Mouse (Mus musculus) gonadal fat pad, adult 2 months (tissue): Measurements from ENCODE around the gene Arid1b. TPM values are rescaled to one million over a fixed set of nuclear protein-coding genes. Genes with fewer than 3 reads are reported as not detected.

ENCODE experiments used
- DNase-seq: peaks from one replicate; pipeline ENCODE4 v3.0.0-alpha.2; 2012; ENCODE audit warnings: low read depth
- polyA plus RNA-seq: library from polyadenylated mRNA; depleted of rRNA; stranded (reverse); fragments of >200 nt; gene quantifications from 2 replicates; pipeline ENCODE4 v1.2.3, GENCODE M21; 2012

Arid1b gene
- polyA plus RNA-seq, 1 experiment, result 23.2 TPM

DNA sequence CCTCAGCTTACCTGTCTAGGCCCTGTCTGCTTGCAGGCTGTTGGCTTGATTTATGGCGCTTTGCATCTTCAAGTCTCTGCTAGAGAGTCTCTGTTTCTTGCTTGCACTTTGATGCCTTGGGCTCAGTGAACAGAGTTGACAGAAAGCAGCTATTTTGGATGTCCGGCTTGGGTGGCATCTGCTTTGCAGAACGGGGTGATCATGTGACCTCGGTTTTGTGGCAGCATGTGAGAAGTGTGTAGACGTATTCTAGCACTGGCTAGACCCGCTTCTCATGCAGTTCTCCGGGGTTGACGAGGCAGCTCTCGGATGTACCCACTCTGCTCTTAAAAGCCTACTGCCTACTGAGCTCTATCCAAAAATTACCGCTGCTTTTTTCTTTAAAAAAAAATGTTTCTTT lies 22.9 kb downstream of the Arid1b start:
- DNase-seq, result no peak

DNA sequence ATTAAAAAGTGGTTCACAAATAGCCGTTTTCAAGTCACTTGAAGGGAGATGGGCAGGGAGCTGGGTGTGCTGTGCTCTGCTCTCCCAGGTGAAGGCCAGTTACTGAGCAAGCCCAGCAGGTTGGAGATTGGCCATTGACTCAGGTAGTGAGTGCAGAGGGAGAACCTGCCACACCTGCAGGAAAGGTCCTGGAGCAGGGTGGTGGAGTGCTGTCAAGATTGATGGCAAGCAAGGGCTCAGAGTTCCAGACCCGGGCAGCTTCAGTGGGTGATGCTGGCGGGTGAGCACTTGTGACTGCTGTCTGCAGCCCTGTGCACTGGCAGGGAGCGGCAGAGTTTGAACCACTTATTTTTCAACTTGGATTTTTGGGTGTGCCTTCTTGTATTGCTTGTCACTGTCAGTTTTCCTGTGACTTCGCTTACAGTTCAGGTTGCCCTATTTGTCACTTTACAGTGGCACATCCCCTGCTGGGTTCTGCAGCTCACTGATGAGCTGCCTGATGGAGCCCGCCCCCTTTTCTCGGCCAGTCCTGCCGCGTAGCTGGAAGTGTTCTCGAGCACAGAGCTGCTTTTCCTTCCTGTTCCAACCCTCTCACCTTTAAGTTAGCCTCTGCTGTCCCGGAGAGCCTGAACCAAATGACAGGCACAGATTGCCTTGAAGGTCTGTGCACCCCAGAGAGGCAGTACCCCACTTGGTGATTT lies 27.3 kb downstream of the Arid1b start:
- no peak for DNase-seq

DNA sequence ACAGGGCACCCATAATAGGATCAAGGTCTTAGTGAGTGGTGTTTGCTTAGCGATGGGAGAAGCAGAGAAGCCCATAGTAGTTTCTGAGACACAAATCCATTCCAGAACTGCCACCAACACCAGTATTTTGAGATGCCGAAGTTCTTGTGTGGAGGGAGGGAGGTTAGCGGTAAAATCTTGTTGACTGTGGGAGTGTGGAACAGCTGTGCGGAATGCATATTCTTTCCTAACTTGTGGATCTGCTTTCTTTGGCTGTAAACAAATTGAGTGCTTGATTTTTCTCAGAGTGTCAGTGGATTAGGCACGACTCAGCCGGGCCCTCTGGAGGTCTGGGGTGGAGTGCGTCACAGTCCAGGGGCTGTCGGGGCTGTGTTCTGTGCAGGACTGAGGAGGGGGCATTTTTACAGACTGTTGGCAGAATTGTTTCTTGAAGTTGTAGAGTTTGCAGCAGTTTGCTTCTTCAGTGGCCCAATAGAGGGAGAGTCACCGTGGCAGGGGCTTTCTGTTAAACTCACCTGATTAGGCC lies 27.9 kb downstream of the Arid1b start:
- no peak for DNase-seq

DNA sequence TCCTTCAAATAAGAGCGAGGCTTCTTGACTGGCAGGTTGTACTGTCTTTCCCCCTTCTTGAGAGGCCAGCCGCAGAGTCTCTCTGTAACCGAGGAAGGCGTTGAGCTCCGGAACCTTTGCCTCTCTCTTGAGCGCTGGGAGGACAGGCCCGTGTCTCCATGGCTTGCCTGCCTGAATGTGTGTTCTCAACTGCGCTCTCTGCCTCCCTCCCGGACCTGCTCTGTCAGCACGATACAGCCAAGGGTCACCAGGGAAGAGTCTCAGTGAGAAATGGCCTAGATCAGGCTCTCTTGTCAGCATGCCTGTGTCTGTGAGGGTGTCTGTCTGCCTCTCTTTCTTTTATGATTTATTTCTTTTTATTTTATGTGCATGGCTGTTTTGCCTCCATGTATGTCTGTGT lies 29.6 kb downstream of the Arid1b start:
- DNase-seq, result no peak

DNA sequence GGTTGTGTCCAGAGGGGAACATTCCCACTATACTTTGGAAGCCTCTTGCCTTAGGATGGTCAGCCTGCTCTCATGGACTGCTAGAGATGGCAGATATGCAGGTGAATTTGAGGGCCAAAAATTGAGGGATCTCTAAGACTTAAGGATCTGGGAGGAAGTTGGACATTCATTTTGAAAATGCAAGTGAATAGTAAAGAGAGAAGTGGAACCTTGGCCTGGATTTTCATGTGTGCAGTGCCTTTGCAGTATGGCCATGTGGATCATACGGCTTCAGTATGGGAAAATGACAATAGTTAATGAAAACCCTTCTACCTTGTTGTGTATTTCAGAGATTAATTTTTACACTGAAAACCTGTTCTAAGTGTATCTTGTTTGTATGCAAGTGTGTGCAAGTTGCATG lies 31.3 kb downstream of the Arid1b start:
- no peak for DNase-seq

DNA sequence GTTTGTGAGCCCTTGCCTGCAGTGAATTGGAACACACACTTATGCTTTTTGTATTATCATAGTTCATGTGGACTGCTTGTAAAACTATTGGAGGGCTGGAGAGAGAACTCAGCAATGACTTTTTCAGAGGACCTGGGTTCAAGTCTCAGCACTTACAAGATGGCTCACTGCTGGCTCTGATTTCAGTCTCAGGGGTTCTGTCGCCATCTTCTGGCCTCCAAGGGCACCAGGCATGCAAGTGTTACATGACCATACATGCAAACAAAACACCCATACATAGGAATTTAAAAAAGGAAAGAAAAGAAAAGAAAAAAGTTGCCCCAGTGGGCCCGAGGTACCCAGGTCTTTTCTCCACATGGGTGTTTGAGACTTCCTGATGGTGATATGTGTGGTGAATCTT lies 32.4 kb downstream of the Arid1b start:
- no peak for DNase-seq

DNA sequence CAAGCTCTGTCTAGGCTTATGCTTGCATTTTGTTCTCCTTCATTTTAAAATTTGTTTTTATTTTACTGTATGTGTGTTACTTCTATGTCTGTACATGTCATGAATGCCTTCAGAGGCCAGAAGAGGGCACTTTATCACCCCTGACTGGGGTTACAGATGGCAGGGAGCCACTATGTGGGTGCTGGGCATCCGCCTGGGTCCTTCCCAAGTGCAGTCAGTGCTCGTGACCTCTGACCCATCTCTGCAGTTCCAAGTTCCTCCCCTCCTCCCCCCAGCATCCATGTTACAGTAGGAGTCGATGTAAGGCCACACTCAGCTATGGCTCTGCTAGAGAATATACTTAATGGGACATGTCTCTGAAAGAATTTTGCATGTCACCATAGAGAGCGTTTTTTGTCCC lies 35.0 kb downstream of the Arid1b start:
- no peak for DNase-seq

DNA sequence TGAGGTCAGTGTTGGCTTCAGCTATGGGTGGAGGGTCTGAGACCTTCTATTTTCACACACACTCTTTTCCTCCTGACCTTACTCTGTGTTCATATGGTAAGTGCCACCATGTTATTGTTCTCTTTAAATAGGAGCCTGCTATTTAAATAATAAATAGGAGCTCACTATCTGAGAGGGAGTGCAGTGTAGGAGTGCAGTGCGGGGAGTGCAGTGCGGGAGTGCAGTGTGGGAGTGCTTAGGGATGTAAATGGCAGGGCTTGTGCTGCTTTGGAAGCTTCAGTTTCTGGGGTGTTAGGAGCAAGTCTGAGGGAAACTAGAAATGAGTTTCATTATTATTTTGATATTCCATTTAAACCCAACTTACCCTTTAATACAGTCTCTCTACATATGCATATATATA lies 36.2 kb downstream of the Arid1b start:
- DNase-seq, result no peak

DNA sequence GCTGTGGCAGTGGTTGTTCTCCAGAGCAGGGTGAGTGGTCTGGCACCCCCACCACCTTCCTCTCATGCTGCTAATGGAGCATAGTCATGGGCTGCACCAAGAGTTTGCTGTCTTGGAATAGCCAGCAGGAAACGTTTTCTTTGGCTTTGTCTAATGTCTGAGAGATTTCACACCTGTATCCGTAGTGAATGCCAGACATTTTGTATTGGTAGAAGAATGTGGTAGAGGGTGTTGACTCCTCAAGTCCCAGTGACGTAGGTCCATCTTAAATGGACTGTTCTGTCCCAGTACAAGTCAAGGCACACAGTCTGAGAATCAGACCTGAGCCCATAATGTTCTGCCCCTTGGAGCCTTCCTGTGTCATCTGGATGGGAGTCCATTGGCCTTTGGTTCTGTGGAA lies 39.2 kb downstream of the Arid1b start:
- DNase-seq, result no peak

DNA sequence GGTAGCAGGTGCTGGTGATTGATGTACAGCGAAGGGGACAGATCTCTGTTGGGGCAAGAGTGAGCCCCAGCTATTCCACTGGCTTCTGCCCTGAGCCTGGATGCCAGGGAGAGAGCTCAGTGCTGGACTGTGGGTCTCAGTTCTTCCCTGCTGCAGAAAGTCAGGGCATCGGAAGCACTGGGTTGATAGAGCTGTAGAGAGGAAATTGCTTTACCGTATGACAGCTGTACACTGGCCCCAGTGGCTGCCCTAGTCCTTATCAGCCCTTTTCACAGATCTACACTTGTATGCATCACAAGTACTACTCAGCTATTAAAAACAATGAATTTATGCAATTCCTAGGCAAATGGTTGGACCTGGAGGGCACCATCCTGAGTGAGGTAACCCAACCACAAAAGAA lies 40.1 kb downstream of the Arid1b start:
- no peak for DNase-seq

DNA sequence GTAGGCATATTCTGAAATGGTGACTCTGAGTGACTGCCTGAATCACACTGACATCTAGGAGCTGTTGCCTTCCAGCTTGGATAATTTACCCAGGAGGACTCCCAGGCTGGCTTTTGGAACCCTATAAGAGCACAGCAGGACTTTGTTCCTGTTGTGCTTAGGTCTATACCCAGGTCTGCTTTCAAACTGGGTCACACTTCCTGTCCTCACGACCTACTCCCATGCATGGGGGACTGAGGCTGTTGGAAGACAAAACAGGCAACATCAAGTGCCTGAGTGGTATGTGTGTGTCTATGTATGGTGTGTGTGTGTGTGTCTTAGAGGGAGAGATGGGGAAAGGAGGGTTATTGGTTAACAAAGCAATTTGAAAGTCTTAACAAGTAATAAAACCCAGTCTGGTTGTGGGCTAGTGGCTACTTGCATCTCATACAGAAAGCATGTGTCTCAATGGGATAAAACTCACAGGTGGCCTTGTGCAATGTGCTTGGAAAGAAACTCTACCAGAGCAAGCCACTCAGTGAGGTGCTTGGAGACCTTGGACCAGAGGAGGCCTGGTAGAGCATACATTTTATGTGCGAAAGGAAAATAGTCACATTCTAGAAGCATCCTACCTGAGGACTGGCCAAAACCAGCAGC lies 42.2 kb downstream of the Arid1b start:
- DNase-seq, result peak; percentile 55

DNA sequence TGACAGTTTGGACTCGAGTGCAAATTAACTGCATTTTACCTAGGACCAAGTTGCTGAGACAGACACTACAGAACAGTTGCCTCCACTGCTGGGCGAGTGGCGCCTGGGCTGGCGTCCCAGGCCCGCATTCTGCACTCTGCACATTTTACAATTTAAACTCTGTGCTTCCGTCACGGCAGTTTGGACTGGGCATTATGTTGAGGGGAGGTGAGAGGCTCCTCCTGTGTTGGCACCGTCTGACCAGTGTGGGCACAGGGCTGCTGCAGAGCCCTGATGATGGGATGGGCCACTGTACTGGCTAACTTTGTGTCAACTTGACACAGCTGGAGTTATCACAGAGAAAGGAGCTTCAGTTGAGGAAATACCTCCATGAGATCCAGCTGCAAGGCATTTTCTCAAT lies 43.1 kb downstream of the Arid1b start:
- no peak for DNase-seq

DNA sequence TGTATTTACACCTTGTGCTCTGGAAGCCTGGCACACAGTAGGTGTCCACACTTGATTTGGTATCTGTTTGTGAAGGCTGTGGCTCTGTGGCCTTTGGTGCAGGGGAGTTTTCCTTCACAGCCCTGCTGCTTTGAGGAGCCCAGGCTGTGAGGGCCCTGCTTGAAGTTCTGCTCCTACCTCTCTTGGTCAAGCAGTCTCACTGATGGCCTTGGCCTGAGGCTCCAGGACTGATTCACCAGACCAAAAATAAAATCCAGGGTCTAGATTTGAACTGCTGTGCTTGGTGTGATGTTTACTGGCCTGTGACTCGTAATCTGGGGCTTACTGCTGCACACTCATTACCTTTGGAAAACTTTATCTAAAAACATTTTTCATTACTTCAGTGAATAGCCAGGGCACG lies 45.7 kb downstream of the Arid1b start:
- DNase-seq, result no peak

DNA sequence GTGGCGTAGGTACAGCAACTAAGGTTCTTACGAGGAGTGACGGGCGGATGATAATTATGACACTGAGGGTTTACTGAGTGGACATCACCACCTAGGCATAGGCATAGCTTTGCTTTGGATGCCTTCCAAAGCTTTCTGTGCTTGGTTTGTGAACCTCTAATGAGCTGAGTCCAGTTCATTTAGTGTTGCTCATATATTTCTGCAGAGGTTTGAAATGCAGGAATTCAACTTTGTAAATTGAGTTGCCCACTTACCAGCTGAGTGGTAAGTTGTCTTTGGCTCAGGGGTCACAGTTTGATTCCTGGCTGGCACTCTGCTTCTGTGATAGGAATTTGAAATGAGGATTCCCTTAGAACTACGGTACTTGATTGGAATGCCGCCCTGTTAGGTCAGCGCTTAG lies 49.7 kb downstream of the Arid1b start:
- no peak for DNase-seq

DNA sequence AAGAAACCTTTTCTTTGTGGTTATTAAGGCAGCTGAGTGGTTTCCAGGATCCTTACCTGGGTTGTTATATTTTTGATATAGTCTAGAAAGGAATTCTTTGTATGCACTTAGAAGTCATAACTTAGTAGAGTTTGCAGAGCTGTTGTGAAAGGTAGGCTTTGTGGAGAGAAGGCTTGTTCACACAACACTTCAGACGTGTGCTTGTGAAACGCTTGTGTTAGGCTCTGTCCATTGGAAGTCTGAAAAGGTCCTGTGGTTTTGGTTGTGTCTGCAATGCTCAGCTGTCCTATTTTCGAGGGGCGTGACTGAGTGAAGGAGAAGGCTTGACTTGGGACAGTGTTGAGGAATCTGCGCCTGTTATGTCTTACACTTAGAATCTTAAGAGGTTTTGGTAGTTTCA lies 51.5 kb downstream of the Arid1b start:
- no peak for DNase-seq

DNA sequence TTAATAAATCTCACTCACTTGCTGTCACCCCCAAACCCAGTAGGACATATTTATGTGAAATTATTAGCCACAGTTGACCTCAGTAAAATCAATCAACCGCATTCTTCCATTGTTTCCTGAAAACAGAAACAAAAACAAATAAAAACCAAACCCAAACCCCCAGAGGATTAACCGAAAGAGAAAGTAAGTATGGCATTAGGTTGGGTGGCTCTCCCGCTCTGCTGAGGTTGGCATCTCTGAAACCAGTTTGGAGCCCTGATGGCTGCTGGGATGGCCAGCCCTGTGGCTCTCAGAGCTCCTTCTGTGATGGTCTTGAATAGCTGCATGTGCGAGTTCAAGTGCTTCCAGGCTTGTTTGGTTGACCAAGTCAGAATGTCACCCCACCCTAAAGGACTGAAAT lies 53.2 kb downstream of the Arid1b start:
- DNase-seq, result no peak

DNA sequence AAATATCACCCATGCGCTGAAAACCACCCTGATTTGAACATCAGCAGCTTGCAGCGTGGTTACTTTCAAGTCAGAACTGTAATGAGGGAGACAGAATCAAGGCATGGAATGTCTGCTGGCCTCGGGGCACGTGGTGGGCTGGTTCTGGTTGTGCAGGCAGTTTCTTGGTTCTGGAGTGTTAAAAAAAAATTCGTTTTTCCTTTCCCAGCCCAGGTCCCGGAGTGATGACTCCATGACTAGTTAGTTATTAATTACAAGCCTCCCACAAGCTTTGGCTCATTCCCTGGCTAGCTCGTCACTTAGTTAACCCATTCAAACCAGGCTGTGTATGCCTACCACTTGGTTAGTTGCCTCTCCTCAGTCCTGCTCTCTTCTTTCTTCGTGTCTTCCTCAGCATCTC lies 56.1 kb downstream of the Arid1b start:
- no peak for DNase-seq

DNA sequence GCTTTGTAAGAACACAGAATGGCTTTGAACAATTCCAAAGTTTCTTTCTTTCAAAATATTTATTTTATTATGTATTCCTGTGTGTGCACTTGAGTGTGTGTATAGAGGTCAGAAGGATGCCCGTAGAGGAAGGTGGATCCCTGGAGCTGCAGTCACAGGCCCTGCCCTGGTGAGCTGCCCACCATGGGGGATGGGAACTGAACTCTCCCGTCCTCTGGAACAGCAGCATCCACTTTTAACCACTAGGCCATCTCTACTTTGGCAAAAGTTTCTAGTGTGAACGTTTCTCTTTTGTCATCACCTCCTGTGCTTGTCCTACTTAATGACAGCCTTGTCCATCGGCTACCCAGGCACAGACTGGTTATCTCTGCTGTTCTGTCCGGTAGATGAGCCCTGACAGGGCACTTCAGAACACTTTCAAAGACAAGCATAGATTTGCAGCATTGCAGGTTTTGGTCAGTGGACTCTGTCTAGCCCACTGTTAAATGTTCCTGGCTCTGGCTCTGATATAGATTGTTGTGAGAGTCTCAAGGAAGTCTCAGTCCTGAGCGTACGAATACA lies 56.9 kb downstream of the Arid1b start:
- no peak for DNase-seq

DNA sequence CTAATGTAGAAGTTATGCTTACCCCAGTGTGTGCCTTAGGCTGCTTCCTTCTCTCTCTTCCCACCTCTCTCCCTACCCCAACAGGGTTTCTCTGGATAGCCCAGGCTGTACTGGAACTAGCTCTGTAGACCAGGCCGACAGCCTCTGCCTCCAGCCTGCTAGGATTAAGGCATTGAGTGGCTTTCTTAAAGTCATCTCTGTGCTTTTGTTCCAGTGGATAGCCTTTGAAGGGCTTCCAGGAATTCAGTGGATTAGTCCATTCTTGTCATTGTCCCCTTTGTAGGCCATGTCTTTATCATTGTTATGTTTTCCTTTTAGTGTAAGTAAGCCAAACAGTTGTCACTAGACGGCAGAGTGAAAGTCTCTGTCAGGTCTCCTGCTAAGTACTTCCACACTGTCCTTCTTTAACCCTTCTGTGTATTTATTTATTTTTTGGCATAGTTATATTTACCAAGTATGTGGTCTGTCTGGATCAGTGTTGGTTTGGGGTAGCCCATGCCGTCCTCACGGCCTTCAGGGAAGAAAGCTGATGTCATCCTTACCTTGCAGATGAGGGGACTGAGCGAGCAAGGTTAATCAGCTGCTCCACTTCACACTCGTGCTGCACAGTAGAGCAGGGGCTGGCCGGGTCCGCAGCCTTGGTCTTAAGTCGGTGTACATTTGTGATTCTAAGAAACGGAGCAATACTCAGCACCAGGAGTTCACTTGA lies 58.1 kb downstream of the Arid1b start:
- DNase-seq, result no peak

DNA sequence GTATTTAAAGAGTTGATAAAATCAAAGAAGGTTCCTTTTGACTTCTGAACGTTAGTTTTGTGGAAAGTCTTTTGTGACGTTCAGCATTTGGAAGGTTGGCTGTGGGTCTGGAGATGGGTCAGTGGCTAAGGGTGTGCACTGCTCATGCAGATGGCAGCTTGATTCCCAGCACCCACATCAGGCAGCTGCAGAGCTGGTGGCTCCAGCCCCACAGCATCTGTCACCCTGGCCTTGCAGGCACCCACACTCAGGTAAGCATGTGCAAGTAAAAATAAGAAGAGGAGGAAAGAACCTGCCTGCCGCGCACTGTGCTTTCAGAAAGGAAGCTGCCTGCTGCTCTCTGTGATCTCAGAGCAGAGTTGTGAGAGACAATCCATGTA lies 58.7 kb downstream of the Arid1b start:
- no peak for DNase-seq

DNA sequence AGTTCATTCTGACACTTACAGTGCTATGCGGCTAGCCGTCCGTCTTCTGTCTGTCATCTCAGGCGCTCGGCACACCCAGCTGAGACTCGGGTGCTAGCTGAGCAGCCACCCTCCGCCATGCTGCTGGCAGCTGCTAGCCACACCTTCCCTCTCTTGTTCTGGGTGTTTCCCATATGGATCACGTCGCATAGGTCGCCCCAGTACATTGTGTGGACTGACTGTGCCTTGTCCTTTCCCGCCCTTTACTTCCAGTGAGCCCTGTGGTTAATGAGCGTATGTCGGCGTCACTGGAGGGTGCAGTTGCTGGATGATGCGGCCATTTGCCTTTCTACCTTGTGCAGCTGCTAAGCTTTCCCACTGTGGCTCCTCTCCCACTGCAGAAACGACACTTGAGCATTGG lies 59.1 kb downstream of the Arid1b start:
- no peak for DNase-seq

DNA sequence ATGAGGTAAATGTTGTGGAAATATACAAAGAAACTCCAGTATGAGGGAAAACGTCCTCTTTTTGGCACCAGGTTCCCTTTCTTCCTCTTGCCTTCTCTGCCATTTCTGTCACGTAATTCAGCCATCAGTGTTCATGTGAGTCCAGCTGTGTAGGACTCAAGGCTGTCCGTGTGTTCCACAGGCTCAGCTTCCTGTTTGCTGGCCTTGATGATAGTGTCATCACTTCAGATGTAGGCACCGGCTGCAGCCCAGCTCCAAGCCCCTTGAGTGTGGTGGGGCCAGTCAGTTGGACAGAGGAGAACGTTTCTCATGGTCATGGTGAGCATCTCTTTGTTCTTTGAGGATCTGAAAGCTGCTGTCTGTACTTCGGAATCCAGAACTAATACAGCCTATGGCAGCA lies 61.3 kb downstream of the Arid1b start:
- DNase-seq, result no peak

DNA sequence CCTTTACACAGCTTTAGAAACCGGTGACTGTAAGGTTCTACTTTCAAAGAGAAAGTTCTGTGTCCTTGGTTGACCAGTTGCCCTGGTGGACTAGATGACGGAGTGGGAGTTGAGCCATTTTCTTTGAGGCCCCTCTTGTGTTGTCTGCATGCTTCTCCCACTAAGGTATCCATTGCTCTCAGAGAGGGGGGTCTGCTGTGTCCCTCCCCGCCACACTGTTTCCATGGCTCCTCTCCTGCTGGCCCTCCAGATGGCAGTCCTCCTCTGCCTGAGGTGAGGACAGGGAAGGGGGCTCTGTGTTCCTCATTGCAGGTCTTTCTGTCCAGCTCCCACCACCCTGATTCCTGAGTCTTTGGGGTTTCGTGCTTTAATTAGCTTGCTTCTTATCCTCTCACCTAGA lies 62.5 kb downstream of the Arid1b start:
- no peak for DNase-seq
